Mouse (Mus musculus): ENCODE results near the gene Odf3.

Odf3 gene

DNA sequence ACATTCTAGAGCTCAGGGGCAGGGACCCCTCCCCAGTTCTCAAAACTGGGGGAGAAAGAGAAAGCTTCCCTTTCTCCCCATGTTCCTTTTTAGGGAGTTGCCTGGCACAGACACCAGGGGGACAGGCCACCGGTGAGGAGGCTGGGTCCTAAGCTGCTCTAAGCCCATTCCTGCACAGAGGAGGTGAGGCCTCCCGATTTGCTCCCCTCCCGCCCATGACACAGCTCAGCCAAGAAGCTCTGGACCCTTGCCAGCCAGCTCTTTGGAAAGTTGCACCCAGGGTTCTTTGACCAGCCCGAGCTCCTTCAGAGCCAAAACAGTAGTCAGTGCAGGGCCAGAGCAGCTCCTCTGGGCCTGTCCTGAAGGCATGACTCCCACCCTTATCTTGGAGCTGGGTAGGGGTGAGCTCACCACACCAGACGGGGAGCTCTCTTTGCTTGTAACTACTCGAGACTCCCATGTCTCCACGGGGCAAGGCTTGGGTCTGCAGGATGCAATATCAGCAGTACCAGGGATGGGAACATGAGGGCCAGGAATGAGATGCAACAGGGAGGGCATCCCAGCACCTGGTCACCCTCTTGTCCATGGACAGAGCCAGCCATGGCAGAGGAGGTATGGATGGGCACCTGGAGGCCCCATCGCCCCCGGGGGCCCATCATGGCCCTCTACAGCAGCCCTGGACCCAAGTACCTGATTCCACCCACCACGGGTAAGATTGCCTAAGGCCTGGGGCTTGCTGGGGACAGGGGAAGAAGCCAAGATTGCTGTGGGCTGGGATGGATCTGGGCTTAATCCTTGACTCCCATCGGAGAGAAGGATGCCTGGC, at the start of gene Odf3:
Odf3 (plus strand) TSS at position 51 of the 826 bp plus-strand sequence.
- peak; percentile 60 to 70 for DNase-seq (ENCODE audit: low spot score in 2 of 2)

GRCm38 (mm10) chr7:140798212-140798611, 49.4 kb upstream of the Odf3 start:
- no peak for DNase-seq (ENCODE audit: low spot score in 2 of 2)

DNA sequence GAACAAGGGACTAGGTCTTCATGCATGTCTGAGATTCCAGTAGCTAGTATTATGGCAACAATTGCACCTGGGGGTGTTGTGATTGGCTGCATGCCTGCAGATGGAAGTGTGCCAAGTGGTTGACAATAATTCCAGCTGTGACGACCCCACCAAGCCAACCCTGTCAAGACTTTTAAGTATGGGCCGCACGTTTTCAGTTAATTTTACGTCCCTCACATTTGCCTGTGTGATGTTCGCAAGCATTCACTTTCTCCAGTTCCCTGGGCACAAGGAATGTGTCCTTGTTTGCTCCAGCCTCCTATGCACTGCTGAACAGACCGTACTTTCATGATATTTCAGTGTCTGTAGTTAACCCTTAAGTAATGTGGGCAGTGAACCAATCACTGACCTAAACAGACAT, 45.0 kb upstream of the Odf3 start:
- no peak for DNase-seq (ENCODE audit: low spot score in 2 of 2)

DNA sequence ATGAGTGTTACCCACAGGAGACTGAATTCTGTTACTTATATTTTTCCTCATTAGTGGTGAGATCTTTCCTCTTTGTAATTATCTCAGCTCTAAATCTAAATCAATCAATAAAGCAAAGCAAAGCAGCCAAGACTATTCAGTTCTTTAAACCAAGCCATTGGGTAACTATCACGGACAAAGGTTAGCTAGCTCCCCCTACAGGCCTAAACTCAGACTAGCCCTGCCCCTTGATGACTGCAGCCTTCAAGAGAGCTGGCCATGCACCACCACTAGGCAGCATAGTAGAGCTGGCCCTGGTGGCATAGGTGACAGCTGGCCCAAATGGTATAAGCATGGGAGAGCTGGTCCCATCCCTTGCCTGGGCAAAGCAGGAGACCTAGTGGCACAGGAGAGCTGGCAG, 41.9 kb upstream of the Odf3 start:
- DNase-seq (ENCODE audit: low spot score in 2 of 2), result peak; percentile 48 to 49

GRCm38 (mm10) chr7:140810496-140810895, 37.1 kb upstream of the Odf3 start:
- DNase-seq (ENCODE audit: low spot score in 2 of 2), result no peak

GRCm38 (mm10) chr7:140811714-140812113, 35.9 kb upstream of the Odf3 start:
- DNase-seq (ENCODE audit: low spot score in 2 of 2), result peak; percentile 69 to 73

DNA sequence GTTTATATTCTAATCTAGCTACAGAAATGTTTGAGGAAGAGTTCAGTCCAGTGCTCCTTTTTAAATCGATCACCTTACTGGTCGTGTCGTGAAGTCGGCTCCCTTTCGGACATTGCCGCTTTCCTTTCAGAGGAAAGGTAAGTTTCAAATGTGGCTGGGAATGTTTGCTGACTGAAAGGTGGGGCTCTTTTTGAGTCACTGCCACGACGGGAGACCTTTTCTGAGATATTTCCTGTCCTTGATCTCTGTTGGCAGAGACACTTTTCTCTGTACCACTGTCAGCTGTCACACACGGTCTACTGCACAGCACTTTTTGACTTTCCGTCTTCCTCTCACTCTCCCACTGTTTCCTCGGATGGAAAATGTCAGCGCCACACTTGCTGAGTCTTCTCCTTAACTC, 34.8 kb upstream of the Odf3 start:
- DNase-seq (ENCODE audit: low spot score in 2 of 2), result no peak

DNA sequence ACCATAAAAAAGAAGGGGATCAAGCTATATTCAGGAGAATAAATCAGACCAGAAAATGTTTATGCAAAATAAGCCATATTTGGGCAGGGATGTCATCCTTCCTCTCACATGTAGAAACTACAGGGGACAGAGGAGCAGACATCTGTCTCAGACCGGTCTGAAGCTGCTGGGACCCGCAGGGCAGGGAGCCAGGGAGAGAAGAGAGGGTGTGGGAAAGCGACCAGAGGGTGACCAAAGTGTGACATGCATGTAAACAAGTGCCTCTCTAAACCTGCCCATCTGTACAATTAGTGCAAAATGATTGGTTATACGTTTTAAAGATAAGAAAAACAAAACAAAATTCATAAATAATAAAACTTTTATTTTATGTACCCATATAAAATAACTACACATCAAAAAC, 27.4 kb upstream of the Odf3 start:
- DNase-seq (ENCODE audit: low spot score in 2 of 2), result peak in 1 of 2 experiments; percentile 39

DNA sequence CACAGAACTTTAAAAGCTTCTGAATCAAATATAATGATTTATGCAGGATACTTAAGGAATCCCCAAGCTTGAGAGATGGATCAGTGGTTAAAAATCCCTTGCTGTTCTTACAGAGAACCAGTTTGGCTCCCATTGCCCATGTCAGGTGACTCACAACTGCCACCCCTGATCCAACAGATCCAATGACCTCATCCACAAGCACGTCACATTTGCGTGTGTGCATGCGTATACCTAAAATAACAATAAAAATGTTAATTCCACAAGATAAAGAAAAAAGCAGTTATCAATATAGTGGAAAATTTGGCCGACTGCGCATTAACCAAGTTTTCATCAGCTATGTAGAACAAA, 26.3 kb upstream of the Odf3 start:
- no peak for DNase-seq (ENCODE audit: low spot score in 2 of 2)

- DNase-seq (ENCODE audit: low spot score in 2 of 2), result peak; percentile 82 to 89
Observed at GRCm38 (mm10) chr7:140821653-140822329, 25.8 kb upstream of the Odf3 start, which contains the start of gene Zfp941. Gene Zfp941 (minus strand): TSS chr7:140822178.

DNA sequence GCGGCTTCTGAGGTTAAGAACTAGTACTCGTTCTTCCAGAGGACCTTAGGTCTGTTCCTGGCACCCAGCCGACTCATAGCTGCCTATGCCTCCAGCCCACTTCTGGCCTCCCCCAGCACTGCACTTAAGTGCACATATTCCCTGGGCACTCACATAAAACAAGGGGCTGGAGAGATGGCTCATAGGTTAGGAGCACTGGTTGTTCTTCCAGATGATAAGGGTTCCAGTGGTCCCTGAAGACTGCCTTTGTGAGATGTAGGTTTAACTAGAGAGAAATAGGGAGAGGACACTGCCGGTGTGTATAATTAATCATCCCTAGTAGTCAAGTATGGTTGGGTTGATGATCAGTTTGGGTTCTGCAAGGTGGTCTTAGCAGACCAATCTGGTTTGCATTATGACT, 24.9 kb upstream of the Odf3 start:
- DNase-seq (ENCODE audit: low spot score in 2 of 2), result no peak

GRCm38 (mm10) chr7:140828171-140828881, 19.3 kb upstream of the Odf3 start:
- peak; percentile 69 to 80 for DNase-seq (ENCODE audit: low spot score in 2 of 2)

DNA sequence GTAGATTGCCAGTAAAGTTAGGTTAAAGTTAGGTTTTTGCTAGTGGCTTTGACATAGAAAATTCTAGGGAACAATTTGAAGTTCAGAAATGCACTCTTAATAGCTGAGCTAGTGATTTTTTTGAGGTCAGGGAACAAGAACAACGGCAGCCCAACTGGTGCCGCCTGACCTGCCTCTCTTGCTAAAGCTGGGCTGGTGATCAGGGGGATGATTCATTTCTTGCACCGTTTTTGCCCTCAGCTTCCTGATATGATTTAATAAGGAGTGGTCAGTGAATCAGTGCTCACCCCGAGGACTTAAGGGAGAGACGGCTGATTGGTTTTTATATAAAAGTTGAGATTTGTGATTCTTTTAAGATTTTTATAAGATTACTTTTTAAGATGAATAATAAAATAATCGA, 16.2 kb upstream of the Odf3 start:
- no peak for DNase-seq (ENCODE audit: low spot score in 2 of 2)

DNA sequence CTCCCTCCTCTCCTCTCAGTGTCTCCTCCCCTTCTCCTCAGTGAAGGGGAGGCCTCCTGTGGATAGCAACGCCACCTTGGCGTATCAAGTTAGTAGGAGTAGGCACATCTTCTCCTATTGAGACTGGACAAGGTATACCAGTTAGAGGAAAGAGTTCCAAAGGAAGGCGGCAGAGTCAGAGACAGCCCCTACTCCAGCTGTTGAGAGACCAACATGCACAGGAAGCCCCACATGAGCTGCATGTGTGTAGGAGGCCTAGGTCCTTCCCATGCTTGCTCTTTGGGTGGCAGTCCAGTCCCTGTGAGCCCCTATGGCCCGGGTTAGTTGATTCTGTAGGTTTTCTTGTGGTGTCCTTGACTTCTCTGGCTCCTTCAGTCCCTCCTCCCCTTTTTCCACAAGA, 14.3 kb upstream of the Odf3 start:
- peak in 1 of 2 experiments; percentile 17 for DNase-seq (ENCODE audit: low spot score in 2 of 2)

DNA sequence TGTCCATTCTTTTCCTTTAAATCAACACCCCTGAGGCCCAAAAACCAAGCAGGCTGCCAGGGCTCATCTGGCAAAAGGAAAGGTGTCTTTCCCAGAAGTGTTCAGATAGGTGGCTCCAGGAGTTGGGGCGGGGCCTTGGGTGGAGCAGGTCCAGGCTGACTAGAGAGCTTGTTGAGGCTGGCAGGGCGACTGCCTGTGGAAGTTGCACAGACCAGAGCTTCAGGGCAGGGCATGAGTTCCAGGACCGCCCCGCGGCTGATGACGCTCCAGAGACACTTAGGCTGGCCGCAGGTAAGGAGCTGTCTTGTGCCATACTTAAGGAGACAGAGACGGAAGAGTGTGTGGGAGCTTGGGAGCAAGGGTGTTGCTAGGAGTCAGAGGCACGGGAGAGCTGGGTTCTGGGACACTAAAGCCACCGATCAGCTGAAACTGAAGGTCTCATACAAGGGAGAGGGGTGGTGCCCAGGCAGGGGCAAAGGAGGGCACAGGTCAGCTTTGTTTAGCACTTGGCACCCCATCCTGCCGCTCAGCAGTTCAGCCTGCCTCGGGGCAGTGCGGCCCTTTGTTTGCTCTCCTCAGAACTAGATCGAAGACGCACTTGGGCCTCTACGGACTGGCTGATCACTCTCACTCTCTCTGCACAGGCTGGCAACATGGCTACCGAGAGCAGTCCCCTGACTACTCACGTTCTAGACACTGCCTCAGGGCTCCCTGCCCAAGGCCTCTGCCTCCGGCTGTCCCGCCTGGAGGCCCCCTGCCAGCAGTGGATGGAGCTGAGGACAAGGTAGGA, 12.4 kb upstream of the Odf3 start, which contains the start of gene Urah:
Urah (plus strand) TSS at position 51 of the 790 bp plus-strand sequence.
- DNase-seq (ENCODE audit: low spot score in 2 of 2), result peak in 1 of 2 experiments; percentile 24

GRCm38 (mm10) chr7:140835758-140836087, 11.9 kb upstream of the Odf3 start:
- DNase-seq (ENCODE audit: low spot score in 2 of 2), result no peak

GRCm38 (mm10) chr7:140836243-140837115, 11.1 kb upstream of the Odf3 start:
- DNase-seq (ENCODE audit: low spot score in 2 of 2), result peak; percentile 59 to 82

DNA sequence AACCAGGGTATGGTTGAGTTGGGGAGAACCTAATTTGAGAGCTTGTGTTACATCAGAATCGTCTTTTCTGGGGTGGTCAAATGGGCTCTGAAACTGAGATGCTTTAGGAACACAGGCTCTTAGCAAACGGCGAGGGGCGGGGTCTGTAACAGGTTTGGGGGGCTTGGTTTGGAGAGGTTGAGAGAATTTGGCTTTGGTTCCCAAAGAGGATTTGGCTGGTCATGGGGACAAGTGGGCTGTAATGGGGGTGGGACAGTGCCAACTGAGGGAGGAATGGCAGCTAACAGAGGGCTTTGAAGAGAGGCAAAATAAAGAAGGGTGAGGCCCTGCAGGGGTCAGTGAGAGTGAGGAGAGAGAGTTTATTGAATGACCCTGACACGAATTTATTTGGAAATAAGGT, 8.0 kb upstream of the Odf3 start:
- peak in 1 of 2 experiments; percentile 22 for DNase-seq (ENCODE audit: low spot score in 2 of 2)

- DNase-seq (ENCODE audit: low spot score in 2 of 2), result no peak
Observed at GRCm38 (mm10) chr7:140840750-140841735, 6.6 kb upstream of the Odf3 start.
